Mouse (Mus musculus): ENCODE measurements around the gene F12. TPM values are rescaled to one million over a fixed set of nuclear protein-coding genes. Genes with fewer than 3 reads are reported as not detected.
A peak's percentile ranks its signal among the peaks of the same experiment; 100 is the strongest.

Gene F12
- polyA plus RNA-seq, 1 experiment: 0.64 TPM

DNA sequence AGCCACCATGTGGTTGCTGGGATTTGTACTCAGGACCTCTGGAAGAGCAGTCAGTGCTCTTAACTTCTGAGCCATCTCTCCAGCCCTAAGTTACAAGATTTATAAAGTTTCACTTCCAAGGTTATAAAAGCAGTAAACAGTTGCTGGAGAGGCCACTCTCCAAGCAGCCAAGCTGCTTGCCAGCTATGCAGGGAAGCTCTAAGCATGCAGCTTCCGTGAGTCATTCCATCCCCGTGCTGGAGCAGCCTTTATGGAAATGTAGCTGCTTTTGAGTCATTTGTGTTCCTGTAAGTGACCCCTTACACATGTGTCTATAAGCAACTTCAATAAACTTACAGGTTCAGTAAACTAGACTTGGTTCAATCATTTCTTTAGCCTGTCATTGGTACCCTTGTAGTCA lies 4.0 kb upstream of the F12 start:
- Histone ChIP-seq H3K36me3 (ENCODE audit: control insufficient read depth, insufficient read depth, low read length) (no peaks in the 10 kb centered on the region), H3K27ac (ENCODE audit: insufficient read depth, low read length) (peak overlapping the region; percentile 52; the same call in 1 of the 2 replicates), H3K4me3 (ENCODE audit: extremely low read depth, insufficient read depth, insufficient read length) (no peak overlapping the region), H3K27me3 (ENCODE audit: control insufficient read depth, insufficient read depth, low read length) (no peaks in the 10 kb centered on the region), H3K4me1 (ENCODE audit: control insufficient read depth, insufficient read depth, insufficient read length) (peaks cover 37% of the 10 kb centered on the region)
- TF ChIP-seq POLR2A (IDR thresholded peaks at IDR 0.05; ENCODE audit: low read depth, low read length) (no peak), CTCF (IDR thresholded peaks at IDR 0.05; ENCODE audit: extremely low read depth, insufficient read depth, insufficient read length, insufficient replicate concordance) (no peak)
- DNase-seq (ENCODE audit: low read depth in 1 of 2, low spot score in 2 of 2): no peak
- 91% methylated on average over 2 of the region's 2 CpGs for WGBS

DNA sequence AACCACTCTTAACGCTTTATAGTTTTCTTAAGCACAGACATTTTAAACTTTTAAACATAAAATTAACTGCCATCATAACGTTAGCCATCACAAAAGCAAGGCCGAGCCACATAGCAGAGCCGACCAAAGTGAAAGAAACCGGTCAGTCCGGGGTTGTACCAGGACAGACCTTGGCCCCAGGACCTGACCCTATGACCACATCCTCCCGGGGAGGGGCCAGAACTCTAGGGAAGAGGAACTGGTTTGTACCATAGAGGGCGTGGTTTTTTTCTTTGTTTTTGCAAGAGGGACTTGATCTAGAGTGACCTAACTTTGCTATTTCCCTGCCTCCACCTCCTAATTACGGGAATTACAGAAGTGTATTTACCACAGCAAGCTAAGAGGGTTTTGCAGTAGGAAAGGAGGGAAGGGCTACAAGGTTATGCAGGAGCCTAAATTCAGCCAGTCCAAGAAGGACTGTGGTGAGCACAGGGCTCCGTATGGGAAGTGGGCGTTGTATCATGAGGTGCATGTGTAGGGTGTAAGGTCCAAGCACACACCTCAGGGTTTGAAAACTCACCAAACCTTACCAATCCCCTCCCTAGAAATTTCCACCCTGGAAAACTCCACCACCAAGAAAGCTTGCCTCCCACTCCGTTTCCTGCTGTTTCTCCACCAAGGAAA lies 2.8 kb upstream of the F12 start:
- H3K4me3 ChIP-seq (ENCODE audit: extremely low read depth, insufficient read depth, insufficient read length): no peak overlapping the region
- TF ChIP-seq CTCF (IDR thresholded peaks at IDR 0.05; ENCODE audit: extremely low read depth, insufficient read depth, insufficient read length, insufficient replicate concordance) (no peak), POLR2A (IDR thresholded peaks at IDR 0.05; ENCODE audit: low read depth, low read length) (no peak)
- H3K36me3 ChIP-seq (ENCODE audit: control insufficient read depth, insufficient read depth, low read length): no peaks in the 10 kb centered on the region
- WGBS: 40% methylated on average over 12 of the region's 12 CpGs
- no peaks in the 10 kb centered on the region for H3K27me3 ChIP-seq (ENCODE audit: control insufficient read depth, insufficient read depth, low read length)
- H3K27ac ChIP-seq (ENCODE audit: insufficient read depth, low read length): peak overlapping the region; percentile 89
- DNase-seq (ENCODE audit: low read depth in 1 of 2, low spot score in 2 of 2): peak; percentile 52 to 78
- peaks cover 37% of the 10 kb centered on the region for H3K4me1 ChIP-seq (ENCODE audit: control insufficient read depth, insufficient read depth, insufficient read length)

DNA sequence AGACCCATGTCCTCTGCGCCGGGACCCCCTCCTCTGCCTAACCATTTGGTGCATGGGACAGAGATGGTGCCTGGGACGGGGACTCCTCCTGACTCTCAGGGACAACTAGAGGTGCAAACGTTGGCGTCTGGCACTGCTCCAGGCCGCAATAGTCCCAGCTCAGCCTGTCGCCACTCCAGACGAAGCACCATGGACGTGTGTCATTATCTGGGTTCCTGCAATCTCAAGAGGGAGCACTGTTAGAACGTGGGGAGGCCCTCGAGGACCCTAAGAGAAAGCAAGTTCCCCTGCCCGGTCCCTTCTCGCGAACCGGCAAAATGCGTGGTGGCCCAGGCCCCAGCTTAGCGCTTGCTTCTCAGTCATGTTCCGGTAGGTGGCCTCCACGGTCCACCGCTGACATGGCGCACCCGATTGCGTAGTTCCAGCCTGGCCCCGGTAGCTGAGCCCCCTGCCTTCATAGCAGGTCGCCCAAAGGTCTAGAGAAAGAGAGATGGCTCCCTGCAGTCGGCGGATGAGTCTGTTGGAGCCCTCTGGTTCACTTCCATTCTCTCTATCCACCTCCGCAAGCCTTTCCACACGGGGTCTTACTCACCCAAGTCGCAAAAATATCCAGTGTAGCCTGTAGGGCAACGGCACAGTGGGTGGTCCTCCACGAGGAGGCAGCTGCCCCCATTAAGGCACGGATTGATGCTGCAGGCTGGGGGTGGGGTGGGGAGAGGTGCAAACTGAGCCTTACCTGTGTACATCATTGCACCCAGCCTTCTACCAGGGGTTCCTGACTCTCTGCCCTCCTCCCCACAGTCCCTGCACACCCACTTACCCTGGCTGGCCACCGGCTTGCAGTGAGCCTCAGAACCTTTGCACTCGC lies 5.4 kb downstream of the F12 start:
- 10% methylated on average over 35 of the region's 35 CpGs for WGBS
- no peak overlapping the region for H3K27ac ChIP-seq (ENCODE audit: insufficient read depth, low read length)
- peaks cover 7% of the 10 kb centered on the region; the same call in 1 of the 2 replicates for H3K27me3 ChIP-seq (ENCODE audit: control insufficient read depth, insufficient read depth, low read length)
- H3K4me1 ChIP-seq (ENCODE audit: control insufficient read depth, insufficient read depth, insufficient read length): peaks cover 21% of the 10 kb centered on the region
- H3K4me3 ChIP-seq (ENCODE audit: extremely low read depth, insufficient read depth, insufficient read length): peak overlapping the region; percentile 20; the same call in 1 of the 2 replicates
- peak; percentile 53 to 78 for DNase-seq (ENCODE audit: low read depth in 1 of 2, low spot score in 2 of 2)
- TF ChIP-seq POLR2A (IDR thresholded peaks at IDR 0.05; ENCODE audit: low read depth, low read length) (no peak), CTCF (IDR thresholded peaks at IDR 0.05; ENCODE audit: extremely low read depth, insufficient read depth, insufficient read length, insufficient replicate concordance) (peak; percentile 92; the same call in 1 of the 2 replicates)
- no peaks in the 10 kb centered on the region for H3K36me3 ChIP-seq (ENCODE audit: control insufficient read depth, insufficient read depth, low read length)

DNA sequence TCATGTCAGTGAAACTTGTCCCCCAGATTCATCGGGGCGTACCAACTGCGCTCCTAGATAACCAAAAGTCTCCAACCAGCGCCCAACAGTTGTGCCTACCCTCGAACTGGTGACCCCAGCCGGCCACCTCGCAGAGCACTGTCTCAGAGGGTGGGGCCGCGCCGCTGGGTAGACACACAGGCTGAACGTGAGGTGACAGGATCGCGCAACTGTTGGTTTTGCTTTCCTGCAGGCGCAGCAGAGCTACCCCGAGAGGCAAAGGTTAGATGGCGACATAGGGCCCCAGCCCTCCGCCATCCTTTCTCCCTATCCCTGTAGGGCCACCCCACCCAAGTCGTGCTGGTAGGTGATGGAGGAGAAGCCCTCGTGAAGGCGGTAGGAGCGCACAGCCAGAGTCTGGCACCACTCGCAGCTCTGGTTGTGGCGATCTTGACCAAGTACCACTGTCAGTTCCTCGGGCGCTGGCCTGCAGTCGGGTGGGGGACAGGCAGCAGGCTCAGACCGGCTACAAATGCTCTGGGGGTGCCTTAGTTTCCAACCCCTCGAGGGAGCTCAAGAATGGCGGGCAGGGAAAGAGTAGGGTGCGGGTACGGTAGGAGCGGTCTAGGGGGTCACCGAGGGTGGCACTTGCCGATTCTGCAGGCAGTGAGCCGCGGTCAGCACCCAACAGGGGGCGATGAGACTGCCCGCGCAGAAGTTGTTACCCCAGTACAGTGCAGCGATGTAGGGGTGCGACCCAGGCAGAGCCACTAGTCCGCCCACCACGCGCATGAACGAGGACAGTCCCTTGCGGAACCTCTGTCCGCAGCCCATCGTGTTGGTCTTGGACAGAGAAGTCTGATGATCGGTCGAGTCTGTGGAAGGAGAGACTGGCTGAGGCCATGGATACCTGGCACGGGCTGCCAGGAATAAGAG lies 6.3 kb downstream of the F12 start:
- Histone ChIP-seq H3K27me3 (ENCODE audit: control insufficient read depth, insufficient read depth, low read length) (peaks cover 7% of the 10 kb centered on the region; the same call in 1 of the 2 replicates), H3K4me1 (ENCODE audit: control insufficient read depth, insufficient read depth, insufficient read length) (peaks cover 21% of the 10 kb centered on the region), H3K27ac (ENCODE audit: insufficient read depth, low read length) (no peak overlapping the region), H3K36me3 (ENCODE audit: control insufficient read depth, insufficient read depth, low read length) (no peaks in the 10 kb centered on the region), H3K4me3 (ENCODE audit: extremely low read depth, insufficient read depth, insufficient read length) (no peak overlapping the region)
- TF ChIP-seq CTCF (IDR thresholded peaks at IDR 0.05; ENCODE audit: extremely low read depth, insufficient read depth, insufficient read length, insufficient replicate concordance) (0 out of 2 replicates have a peak, but pooled peaks have one; percentile 2), POLR2A (IDR thresholded peaks at IDR 0.05; ENCODE audit: low read depth, low read length) (no peak)
- no peak for DNase-seq (ENCODE audit: low read depth in 1 of 2, low spot score in 2 of 2)
- 25% methylated on average over 51 of the region's 51 CpGs for WGBS

DNA sequence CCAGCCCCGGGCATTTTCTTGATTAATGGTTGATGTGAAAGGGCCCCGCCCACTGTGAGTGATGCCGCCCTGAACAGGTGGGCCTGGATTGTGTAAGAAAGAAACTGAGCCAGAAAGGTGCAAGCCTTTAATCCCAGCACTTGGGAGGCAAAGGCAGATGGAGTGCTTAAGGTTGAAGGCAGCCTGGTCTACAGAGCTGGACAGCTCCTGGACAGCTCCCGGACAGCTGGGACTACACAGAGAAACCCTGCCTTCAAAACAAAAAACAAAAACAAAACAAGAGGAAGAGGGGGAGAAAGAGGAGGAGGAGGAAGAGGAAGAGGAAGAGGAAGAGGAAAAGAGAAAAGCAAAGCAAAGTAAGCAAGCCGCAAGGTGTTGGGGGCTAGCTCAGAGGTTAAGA lies 7.5 kb downstream of the F12 start:
- Histone ChIP-seq H3K27me3 (ENCODE audit: control insufficient read depth, insufficient read depth, low read length) (peaks cover 7% of the 10 kb centered on the region; the same call in 1 of the 2 replicates), H3K4me3 (ENCODE audit: extremely low read depth, insufficient read depth, insufficient read length) (no peak overlapping the region), H3K27ac (ENCODE audit: insufficient read depth, low read length) (no peak overlapping the region), H3K36me3 (ENCODE audit: control insufficient read depth, insufficient read depth, low read length) (no peaks in the 10 kb centered on the region), H3K4me1 (ENCODE audit: control insufficient read depth, insufficient read depth, insufficient read length) (peaks cover 21% of the 10 kb centered on the region)
- DNase-seq (ENCODE audit: low read depth in 1 of 2, low spot score in 2 of 2): no peak
- TF ChIP-seq POLR2A (IDR thresholded peaks at IDR 0.05; ENCODE audit: low read depth, low read length) (no peak), CTCF (IDR thresholded peaks at IDR 0.05; ENCODE audit: extremely low read depth, insufficient read depth, insufficient read length, insufficient replicate concordance) (no peak)
- 66% methylated on average over 5 of the region's 5 CpGs for WGBS

DNA sequence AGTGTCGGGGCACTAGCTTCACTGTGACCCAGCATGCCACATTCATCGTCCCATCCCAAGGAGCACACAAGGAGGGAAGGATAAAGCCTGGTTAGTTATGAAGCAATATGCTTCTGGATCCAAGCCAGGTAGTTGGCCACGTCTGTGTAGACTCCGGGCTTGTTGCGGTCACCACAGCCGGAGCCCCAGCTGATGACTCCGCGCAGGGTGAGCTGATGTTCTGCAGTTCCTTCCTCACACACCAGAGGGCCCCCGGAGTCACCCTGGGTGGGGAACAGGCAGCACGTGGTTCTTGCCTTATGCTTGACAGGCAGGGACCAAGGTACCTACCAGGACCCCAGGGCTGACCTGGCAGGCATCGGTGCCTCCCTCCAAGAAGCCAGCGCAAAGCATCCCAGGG lies 8.6 kb downstream of the F12 start:
- Histone ChIP-seq H3K4me3 (ENCODE audit: extremely low read depth, insufficient read depth, insufficient read length) (no peak overlapping the region), H3K27me3 (ENCODE audit: control insufficient read depth, insufficient read depth, low read length) (peaks cover 7% of the 10 kb centered on the region; the same call in 1 of the 2 replicates), H3K36me3 (ENCODE audit: control insufficient read depth, insufficient read depth, low read length) (no peaks in the 10 kb centered on the region), H3K4me1 (ENCODE audit: control insufficient read depth, insufficient read depth, insufficient read length) (peaks cover 21% of the 10 kb centered on the region), H3K27ac (ENCODE audit: insufficient read depth, low read length) (no peak overlapping the region)
- WGBS: 3% methylated on average over 12 of the region's 12 CpGs
- DNase-seq (ENCODE audit: low read depth in 1 of 2, low spot score in 2 of 2): peak; percentile 71 to 92
- TF ChIP-seq CTCF (IDR thresholded peaks at IDR 0.05; ENCODE audit: extremely low read depth, insufficient read depth, insufficient read length, insufficient replicate concordance) (peak; percentile 92), POLR2A (IDR thresholded peaks at IDR 0.05; ENCODE audit: low read depth, low read length) (no peak)

Measured in spleen, adult 2 months (tissue).